Mouse (Mus musculus) lung, postnatal 14 days (tissue): ENCODE measurements around the gene Mgll.

Experiments used
- DNase-seq: peaks from one replicate; pipeline ENCODE4 v3.0.0; 2021

Gene Mgll

GRCm38 (mm10) chr6:88724313-88725195 lies at the start of gene Mgll:
Gene Mgll (plus strand): TSS chr6:88724412.
- DNase-seq = peak; percentile 69

- DNase-seq = no peak
Observed at GRCm38 (mm10) chr6:88675815-88676214, 48.4 kb upstream of the Mgll start.

GRCm38 (mm10) chr6:88676753-88677736 lies 47.2 kb upstream of the Mgll start:
- DNase-seq = no peak

GRCm38 (mm10) chr6:88677738-88678137 lies 46.5 kb upstream of the Mgll start:
- no peak for DNase-seq

GRCm38 (mm10) chr6:88681026-88681425 lies 43.2 kb upstream of the Mgll start:
- DNase-seq = no peak

- no peak for DNase-seq
Observed at GRCm38 (mm10) chr6:88683380-88684053, 40.7 kb upstream of the Mgll start.

- DNase-seq = no peak
Observed at GRCm38 (mm10) chr6:88688171-88688570, 36.0 kb upstream of the Mgll start.

- no peak for DNase-seq
Observed at GRCm38 (mm10) chr6:88688712-88689111, 35.5 kb upstream of the Mgll start.

GRCm38 (mm10) chr6:88690211-88690610 lies 34.0 kb upstream of the Mgll start:
- DNase-seq = no peak

GRCm38 (mm10) chr6:88691361-88691760 lies 32.9 kb upstream of the Mgll start:
- DNase-seq = no peak

GRCm38 (mm10) chr6:88702887-88703286 lies 21.3 kb upstream of the Mgll start:
- no peak for DNase-seq

GRCm38 (mm10) chr6:88703731-88704130 lies 20.5 kb upstream of the Mgll start:
- no peak for DNase-seq

- DNase-seq = no peak
Observed at GRCm38 (mm10) chr6:88708401-88709278, 15.6 kb upstream of the Mgll start.

- DNase-seq = no peak
Observed at GRCm38 (mm10) chr6:88709279-88709575, 15.0 kb upstream of the Mgll start.

GRCm38 (mm10) chr6:88711313-88711712 lies 12.9 kb upstream of the Mgll start:
- no peak for DNase-seq

- no peak for DNase-seq
Observed at GRCm38 (mm10) chr6:88712083-88712482, 12.1 kb upstream of the Mgll start.

- no peak for DNase-seq
Observed at GRCm38 (mm10) chr6:88713320-88713719, 10.9 kb upstream of the Mgll start.

- DNase-seq = no peak
Observed at GRCm38 (mm10) chr6:88714200-88714674, 10.0 kb upstream of the Mgll start.

GRCm38 (mm10) chr6:88715378-88715781 lies 8.8 kb upstream of the Mgll start:
- no peak for DNase-seq

GRCm38 (mm10) chr6:88715966-88716365 lies 8.2 kb upstream of the Mgll start:
- no peak for DNase-seq

- DNase-seq = no peak
Observed at GRCm38 (mm10) chr6:88717143-88718032, 6.8 kb upstream of the Mgll start.
